Mouse (Mus musculus) gastrocnemius, postnatal 4 days (tissue): ENCODE data around the gene Grhpr. TPM values are rescaled to one million over a fixed set of nuclear protein-coding genes. Genes with fewer than 3 reads are reported as not detected.
"Not testable (repeated sequence)": the region's sequence is repeated elsewhere in the genome, so short reads cannot be mapped to it uniquely, and the experiment has no call there.

ENCODE experiments used
- DNase-seq, 2 experiments: peaks; one replicate each; pipeline ENCODE4 v3.0.0; 2021 to 2022; ENCODE audit warnings: low spot score in 2 of 2, mixed read lengths in 2 of 2
- total RNA-seq, 2 experiments: library from RNA; stranded (reverse); gene quantifications; 2 replicates each; pipeline ENCODE4 v1.2.3; 2021

The Grhpr gene
- total RNA-seq, 2 experiments from 2014 or later = 20.2 to 22.8 TPM

- peak; percentile 66 to 81 for DNase-seq
These were observed 7.7 kb upstream of the Grhpr start for GRCm38 (mm10) chr4:44973450-44973849.

GRCm38 (mm10) chr4:44973871-44974270 is 7.3 kb upstream of the Grhpr start:
- no peak for DNase-seq

- DNase-seq = no peak
These were observed 6.9 kb upstream of the Grhpr start for GRCm38 (mm10) chr4:44974331-44974730.

- DNase-seq = no peak
These were observed 5.1 kb upstream of the Grhpr start for GRCm38 (mm10) chr4:44976026-44976615.

GRCm38 (mm10) chr4:44976921-44977710 is 4.1 kb upstream of the Grhpr start:
- DNase-seq = no peak

GRCm38 (mm10) chr4:44978175-44978574 is 3.0 kb upstream of the Grhpr start:
- DNase-seq = no peak

GRCm38 (mm10) chr4:44979794-44980338 is 1.3 kb upstream of the Grhpr start:
- DNase-seq = no peak

GRCm38 (mm10) chr4:44981974-44982287 is 736 bp downstream of the Grhpr start:
- DNase-seq = no peak

GRCm38 (mm10) chr4:44982440-44983130 is 1.4 kb downstream of the Grhpr start:
- DNase-seq = no peak

GRCm38 (mm10) chr4:44983131-44983740 is 2.0 kb downstream of the Grhpr start:
- no peak for DNase-seq

- DNase-seq = no peak
These were observed 9.4 kb downstream of the Grhpr start for GRCm38 (mm10) chr4:44990560-44990959.

GRCm38 (mm10) chr4:44992330-44992729 is 11.1 kb downstream of the Grhpr start:
- DNase-seq = not testable (repeated sequence)

- not testable (repeated sequence) for DNase-seq
These were observed 12.0 kb downstream of the Grhpr start for GRCm38 (mm10) chr4:44993179-44993578.

- no peak for DNase-seq
These were observed 12.7 kb downstream of the Grhpr start for GRCm38 (mm10) chr4:44993847-44994246.

GRCm38 (mm10) chr4:44994776-44995175 is 13.6 kb downstream of the Grhpr start:
- DNase-seq = no peak

- DNase-seq = no peak
These were observed 16.9 kb downstream of the Grhpr start for GRCm38 (mm10) chr4:44998071-44998470.

GRCm38 (mm10) chr4:45000001-45000400 is 18.8 kb downstream of the Grhpr start:
- DNase-seq = no peak

GRCm38 (mm10) chr4:45005452-45005851 is 24.3 kb downstream of the Grhpr start:
- DNase-seq = no peak

GRCm38 (mm10) chr4:45010806-45011415 is 29.7 kb downstream of the Grhpr start:
- DNase-seq = no peak

- peak; percentile 48 to 64 for DNase-seq
These were observed 30.4 kb downstream of the Grhpr start for GRCm38 (mm10) chr4:45011581-45012104.
